Mouse (Mus musculus) ES-E14 (cell line): ENCODE results near the gene Ctrb1. TPM values are rescaled to one million over a fixed set of nuclear protein-coding genes. Genes with fewer than 3 reads are reported as not detected.
A peak's percentile ranks its signal among the peaks of the same experiment; 100 is the strongest.

ENCODE experiments used
- DNase-seq: peaks from one replicate; pipeline ENCODE4 v3.0.0-alpha.2; 2013; ENCODE audit warnings: low read depth, low spot score
- H3K27ac ChIP-seq: 2 replicates; pipeline ENCODE4 v1.5.1; 2012; ENCODE audit warnings: low read depth, mild to moderate bottlenecking, low read length, moderate library complexity, mixed read lengths; ENCODE audit not compliant: poor library complexity, insufficient read depth, severe bottlenecking
- H3K36me3 ChIP-seq: 2 replicates; pipeline ENCODE4 v1.6.1; 2012; ENCODE audit warnings: mild to moderate bottlenecking, low read length, moderate library complexity, mixed read lengths; ENCODE audit not compliant: control insufficient read depth, poor library complexity, insufficient read depth, severe bottlenecking
- H3K4me1 ChIP-seq, 2 experiments: fragments of 150-350 bp in 1 of 2; sonication (generic) in 1 of 2; 2 replicates each; pipeline ENCODE4 v1.6.1; 2012; ENCODE audit warnings: low read length in 2 of 2, mild to moderate bottlenecking in 1 of 2, mixed read lengths in 1 of 2; ENCODE audit not compliant: control insufficient read depth in 2 of 2, insufficient read depth in 2 of 2, poor library complexity in 1 of 2
- H3K4me3 ChIP-seq, 2 experiments: fragments of 150-350 bp in 1 of 2; sonication (generic) in 1 of 2; 2 replicates each; pipeline ENCODE4 v1.5.1; 2012; ENCODE audit warnings: low read length in 2 of 2, low read depth in 1 of 2, mild to moderate bottlenecking in 1 of 2, mixed read lengths in 1 of 2; ENCODE audit not compliant: insufficient read depth in 1 of 2, poor library complexity in 1 of 2, severe bottlenecking in 1 of 2
- H3K9ac ChIP-seq: 2 replicates; pipeline ENCODE4 v1.6.1; 2012; ENCODE audit warnings: low read depth, mild to moderate bottlenecking, low read length, mixed read lengths; ENCODE audit not compliant: poor library complexity, insufficient read depth, severe bottlenecking
- H3K9me3 ChIP-seq: fragments of 150-350 bp; sonication (generic); 2 replicates; pipeline ENCODE4 v1.6.1; 2012; ENCODE audit warnings: low read depth, mild to moderate bottlenecking, low read length; ENCODE audit not compliant: control insufficient read depth, insufficient read depth
- CHD2 ChIP-seq: IDR thresholded peaks from 2 replicates; pipeline ENCODE4 v1.6.1; 2014; ENCODE audit warnings: mild to moderate bottlenecking, low read depth, low read length, inconsistent platforms
- HCFC1 ChIP-seq: IDR thresholded peaks from 2 replicates; pipeline ENCODE4 v1.6.1; 2012; ENCODE audit warnings: low read length, inconsistent platforms, borderline replicate concordance; ENCODE audit not compliant: insufficient read depth
- MAFK ChIP-seq: IDR thresholded peaks from 2 replicates; pipeline ENCODE4 v1.6.1; 2014; ENCODE audit warnings: mild to moderate bottlenecking, low read depth, low read length, inconsistent platforms; ENCODE audit not compliant: insufficient read depth
- ZC3H11A ChIP-seq: IDR thresholded peaks from 2 replicates; pipeline ENCODE4 v1.6.1; 2012; ENCODE audit warnings: low read depth, mild to moderate bottlenecking, inconsistent platforms, low read length, borderline replicate concordance
- ZNF384 ChIP-seq: IDR thresholded peaks from 2 replicates; pipeline ENCODE4 v1.6.1; 2012; ENCODE audit warnings: low read depth, low read length, inconsistent platforms
- in situ Hi-C, 2 experiments: fragments of 600-800 bp; cut with MboI; formaldehyde crosslinking; loops; one replicate each; pipeline ENCODE4 v1.15.1; 2025; ENCODE audit warnings: low sequenced_read_pairs in 2 of 2, inconsistent platforms in 1 of 2; ENCODE audit not compliant: unreplicated experiment in 2 of 2
- total RNA-seq: library from RNA; depleted of rRNA; stranded (reverse); fragments of 300-350 nt; gene quantifications from 2 replicates; pipeline ENCODE4 v1.2.3, GENCODE M21; 2012

Ctrb1 gene
- total RNA-seq, 1 experiment: 0.22 TPM

- peaks cover 9 to 12% of the 10 kb centered on the region in 2 experiments; a peak in 2 of 4 replicates for H3K4me1 ChIP-seq
- no peak for DNase-seq
- H3K27ac ChIP-seq: no peak overlapping the region
- H3K4me3 ChIP-seq: no peak overlapping the region
- no peak for TF ChIP-seq MAFK
- TF ChIP-seq CHD2: no peak
- no peak for TF ChIP-seq ZC3H11A
- no peak for TF ChIP-seq HCFC1
- TF ChIP-seq ZNF384: no peak
- H3K9me3 ChIP-seq: no peaks in the 10 kb centered on the region
- no peak overlapping the region for H3K9ac ChIP-seq
- peaks cover 36% of the 10 kb centered on the region for H3K36me3 ChIP-seq
- in situ Hi-C loops: no loop called here
Observed at GRCm38 (mm10) chr8:111720115-111720544, 29.3 kb upstream of the Ctrb1 start.

- in situ Hi-C loops: no loop called here
- TF ChIP-seq ZNF384 (no peak), HCFC1 (no peak), ZC3H11A (no peak), CHD2 (no peak)
- no peak overlapping the region for H3K4me3 ChIP-seq
- DNase-seq: no peak
- no peak overlapping the region for H3K9ac ChIP-seq
- H3K9me3 ChIP-seq: no peaks in the 10 kb centered on the region
- H3K4me1 ChIP-seq: peaks cover 6 to 10% of the 10 kb centered on the region in 2 experiments; a peak in 2 of 4 replicates
- no peak overlapping the region for H3K27ac ChIP-seq
- H3K36me3 ChIP-seq: peaks cover 45% of the 10 kb centered on the region
Observed at GRCm38 (mm10) chr8:111718937-111719336, 28.1 kb upstream of the Ctrb1 start.

GRCm38 (mm10) chr8:111717866-111718265 lies 27.1 kb upstream of the Ctrb1 start:
- no peak overlapping the region for H3K4me3 ChIP-seq

GRCm38 (mm10) chr8:111717488-111717792 lies 26.6 kb upstream of the Ctrb1 start:
- Histone ChIP-seq H3K9me3 (no peaks in the 10 kb centered on the region), H3K27ac (no peak overlapping the region), H3K36me3 (peaks cover 56% of the 10 kb centered on the region), H3K4me3 (no peak overlapping the region), H3K9ac (0 out of 2 replicates have a peak overlapping the region, but pooled peaks have one; percentile 0), H3K4me1 (peaks cover 6 to 13% of the 10 kb centered on the region in 2 experiments; a peak in 2 of 4 replicates)
- DNase-seq: no peak
- in situ Hi-C loops: no loop called here
- no peak for TF ChIP-seq ZNF384
- no peak for TF ChIP-seq MAFK
- TF ChIP-seq CHD2: no peak
- TF ChIP-seq ZC3H11A: no peak
- no peak for TF ChIP-seq HCFC1

More at GRCm38 (mm10) chr8:111717866-111718265, 27.1 kb upstream of the Ctrb1 start:
- Histone ChIP-seq H3K4me1 (peaks cover 6 to 13% of the 10 kb centered on the region in 2 experiments; a peak in 2 of 4 replicates), H3K36me3 (peaks cover 56% of the 10 kb centered on the region), H3K9me3 (no peaks in the 10 kb centered on the region), H3K9ac (no peak overlapping the region), H3K27ac (no peak overlapping the region)
- TF ChIP-seq CHD2 (no peak), ZNF384 (no peak), MAFK (no peak), HCFC1 (no peak)
- no peak for DNase-seq
- in situ Hi-C loops: no loop called here
